Mouse (Mus musculus) E14TG2a.4 (cell line): ENCODE measurements around the gene Sik3.

ENCODE experiments used
- CTCF ChIP-seq: conservative IDR thresholded peaks from 2 replicates; pipeline ENCODE4 v1.5.1; 2014; ENCODE audit warnings: low read length
- POU5F1 ChIP-seq: IDR thresholded peaks from 2 replicates; pipeline ENCODE4 v1.6.1; 2014; ENCODE audit warnings: low read length, borderline replicate concordance

GRCm38 (mm10) chr9:46138831-46139230, 126.2 kb downstream of the Sik3 start:
- TF ChIP-seq CTCF (no peak), POU5F1 (no peak)
